In genomic region chr11:116850085-116850484, GRCm38 (mm10) we compare ENCODE assay signal across 9 mouse cellular contexts. TPM values are rescaled to one million over a fixed set of nuclear protein-coding genes. Genes with fewer than 3 reads are reported as not detected.
DNase-seq lines count a peak whose midpoint lies in the region; ATAC-seq and TF ChIP-seq lines count a peak whose summit lies in the region.
"Had no signal": no experiment of that assay in that cellular context is flagged by ENCODE, and none has a peak within 500 bp of the region (broad histone marks: within the 10 kb centered on the region; RNA-seq: fewer than 3 reads in every experiment).

No protein-coding gene starts in this region.

- no peaks in the 10 kb centered on the region for H3K27me3 ChIP-seq in heart, embryonic 14.5 days (ENCODE audit: control insufficient read depth, insufficient read depth, low read length)
- H3K27me3 ChIP-seq in G1E (ENCODE audit: insufficient read depth, low read length), result no peaks in the 10 kb centered on the region
- no peaks in the 10 kb centered on the region for H3K27me3 ChIP-seq in hindbrain, embryonic 15.5 days
- no peaks in the 10 kb centered on the region for H3K27me3 ChIP-seq in midbrain, embryonic 12.5 days

- H3K36me3 ChIP-seq in heart, embryonic 14.5 days (ENCODE audit: control insufficient read depth, insufficient read depth, low read length), result peaks cover 59% of the 10 kb centered on the region
- H3K36me3 ChIP-seq in G1E (replicated peaks), result peaks cover 58% of the 10 kb centered on the region
- peaks cover 28% of the 10 kb centered on the region for H3K36me3 ChIP-seq in hindbrain, embryonic 15.5 days
- peaks cover 31% of the 10 kb centered on the region for H3K36me3 ChIP-seq in midbrain, embryonic 12.5 days

- H3K27ac ChIP-seq in heart, embryonic 14.5 days (replicated peaks in 1 of 2; ENCODE audit: control insufficient read depth in 1 of 2, insufficient read depth in 1 of 2, low read depth in 2 of 2, low read length in 2 of 2), result no peak overlapping the region
- H3K27ac ChIP-seq in hindbrain, embryonic 15.5 days (replicated peaks), result no peak overlapping the region
- no peak overlapping the region for H3K27ac ChIP-seq in midbrain, embryonic 12.5 days (replicated peaks)

- peak overlapping the region; percentile 99; the same call in 1 of the 2 replicates for H3K9ac ChIP-seq in heart, embryonic 14.5 days (ENCODE audit: low read length)
- H3K9ac ChIP-seq in hindbrain, embryonic 15.5 days, result no peak overlapping the region
- H3K9ac ChIP-seq in midbrain, embryonic 12.5 days (replicated peaks), result 0 out of 2 replicates have a peak overlapping the region, but pooled peaks have one; percentile 24

- H3K4me1 ChIP-seq in heart, embryonic 14.5 days (ENCODE audit: control insufficient read depth in 2 of 2, insufficient read depth in 2 of 2, low read length in 2 of 2), result peaks cover 0 to 20% of the 10 kb centered on the region in 2 experiments; a peak in 2 of 4 replicates
- H3K4me1 ChIP-seq in G1E (ENCODE audit: insufficient read depth, low read depth, low read length), result peaks cover 43% of the 10 kb centered on the region
- H3K4me1 ChIP-seq in hindbrain, embryonic 15.5 days (replicated peaks), result peaks cover 37% of the 10 kb centered on the region
- H3K4me1 ChIP-seq in midbrain, embryonic 12.5 days, result peaks cover 30% of the 10 kb centered on the region

- H3K9me3 ChIP-seq in heart, embryonic 14.5 days (ENCODE audit: control insufficient read depth, low read length), result no peaks in the 10 kb centered on the region
- H3K9me3 ChIP-seq in G1E (replicated peaks), result no peaks in the 10 kb centered on the region
- no peaks in the 10 kb centered on the region for H3K9me3 ChIP-seq in hindbrain, embryonic 15.5 days
- no peaks in the 10 kb centered on the region for H3K9me3 ChIP-seq in midbrain, embryonic 12.5 days

- 52% methylated on average over 4 of the region's 4 CpGs for WGBS in heart, embryonic 14.5 days
- 52% methylated on average over 4 of the region's 4 CpGs for WGBS in hindbrain, embryonic 15.5 days
- 69% methylated on average over 4 of the region's 4 CpGs for WGBS in midbrain, embryonic 12.5 days

- no peak for DNase-seq in heart, adult 18-20 months
- no peak for DNase-seq in G1E (ENCODE audit: low spot score)
- no peak for DNase-seq in thymus, postnatal 10 days (ENCODE audit: low spot score in 2 of 2)
- no peak for DNase-seq in urinary bladder, postnatal 14 days (ENCODE audit: low spot score)
- no peak for DNase-seq in gastrocnemius, postnatal 4 days (ENCODE audit: low spot score in 2 of 2)
- DNase-seq: right cerebral cortex, postnatal 25 days had no signal

- peak overlapping the region in 1 of 2 experiments; percentile 98; a peak in 2 of 4 replicates for H3K4me3 ChIP-seq in heart, embryonic 14.5 days (ENCODE audit: control insufficient read depth in 1 of 2, insufficient read depth in 1 of 2, low read depth in 1 of 2, low read length in 2 of 2)
- H3K4me3 ChIP-seq in G1E (ENCODE audit: low read depth, low read length), result peak overlapping the region; percentile 99
- 0 out of 2 replicates have a peak overlapping the region, but pooled peaks have one; percentile 11 for H3K4me3 ChIP-seq in hindbrain, embryonic 15.5 days
- peak overlapping the region; percentile 21; the same call in 1 of the 2 replicates for H3K4me3 ChIP-seq in midbrain, embryonic 12.5 days

- peak overlapping the region; percentile 70 for H3K4me2 ChIP-seq in heart, embryonic 14.5 days (ENCODE audit: low read length)
- H3K4me2 ChIP-seq in hindbrain, embryonic 15.5 days, result peak overlapping the region; percentile 70
- peak overlapping the region; percentile 84 for H3K4me2 ChIP-seq in midbrain, embryonic 12.5 days (replicated peaks)

- no peak for ATAC-seq in heart, embryonic 14.5 days (ENCODE audit: insufficient number of reproducible peaks, insufficient read depth, low FRiP score, low read depth)
- no peak for ATAC-seq in G1E (ENCODE audit: extremely low read depth, insufficient number of reproducible peaks, low FRiP score, poor library complexity, severe bottlenecking)
- ATAC-seq in hindbrain, embryonic 15.5 days (ENCODE audit: low FRiP score, low read depth), result no peak
- no peak for ATAC-seq in midbrain, embryonic 12.5 days (ENCODE audit: low FRiP score, low read depth)

- no peak for TF ChIP-seq CTCF in G1E (IDR thresholded peaks at IDR 0.05; ENCODE audit: low read depth, low read length)

RNA-seq across cellular contexts. Expression of gene Mfsd11, which starts 2.2 kb away (rescaled TPM):
- 31.9 and 39.7 TPM in 2 replicates for polyA plus RNA-seq in heart, embryonic 14.5 days (2014; fragmentation: Nextera tagmentation; extraction: Ambion mirVana)
- total RNA-seq in heart, adult 18-20 months (2021), result 10 to 100 TPM; 30.7 to 33.7 TPM
- 15.1 and 22.0 TPM in 2 replicates for total RNA-seq in G1E (2014; fragmentation: Nextera tagmentation)
- 45.9 and 55.1 TPM in 2 replicates for total RNA-seq in G1E (2017)
- polyA plus RNA-seq in G1E (2012), result 3.8 and 6.6 TPM in 2 replicates
- 52.6 and 56.3 TPM in 2 replicates for polyA plus RNA-seq in hindbrain, embryonic 15.5 days (2015; fragmentation: Nextera tagmentation; extraction: Ambion mirVana)
- polyA plus RNA-seq in midbrain, embryonic 12.5 days (2016; fragmentation: Nextera tagmentation; extraction: Ambion mirVana), result 38.9 and 46.3 TPM in 2 replicates
- total RNA-seq in gastrocnemius, postnatal 4 days (2021), result 10 to 100 TPM; 42.8 to 43.1 TPM

RNA-seq across cellular contexts. Expression of gene Srsf2, which starts 2.8 kb away (rescaled TPM):
- polyA plus RNA-seq in heart, embryonic 14.5 days (2014; fragmentation: Nextera tagmentation; extraction: Ambion mirVana), result 566 and 569 TPM in 2 replicates
- total RNA-seq in heart, adult 18-20 months (2021), result 100 to 1,000 TPM in 1 of 2 experiments, 10 to 100 TPM in 1; 89.2 to 109 TPM
- total RNA-seq in G1E (2014; fragmentation: Nextera tagmentation), result 786 and 910 TPM in 2 replicates
- 484 and 801 TPM in 2 replicates for total RNA-seq in G1E (2017)
- 1,600 and 2,011 TPM in 2 replicates for polyA plus RNA-seq in G1E (2012)
- 535 and 549 TPM in 2 replicates for polyA plus RNA-seq in hindbrain, embryonic 15.5 days (2015; fragmentation: Nextera tagmentation; extraction: Ambion mirVana)
- 848 and 913 TPM in 2 replicates for polyA plus RNA-seq in midbrain, embryonic 12.5 days (2016; fragmentation: Nextera tagmentation; extraction: Ambion mirVana)
- 100 to 1,000 TPM; 181 to 207 TPM for total RNA-seq in gastrocnemius, postnatal 4 days (2021)

RNA-seq across cellular contexts. Expression of gene Jmjd6, which starts 6.8 kb away (rescaled TPM):
- 59.0 and 63.7 TPM in 2 replicates for polyA plus RNA-seq in heart, embryonic 14.5 days (2014; fragmentation: Nextera tagmentation; extraction: Ambion mirVana)
- total RNA-seq in heart, adult 18-20 months (2021), result 10 to 100 TPM; 37.5 to 42.3 TPM
- total RNA-seq in G1E (2014; fragmentation: Nextera tagmentation) (82.7 and 85.3 TPM in 2 replicates), G1E (2017) (126 and 148 TPM in 2 replicates)
- polyA plus RNA-seq in G1E (2012), result 39.1 and 48.4 TPM in 2 replicates
- polyA plus RNA-seq in hindbrain, embryonic 15.5 days (2015; fragmentation: Nextera tagmentation; extraction: Ambion mirVana), result 70.2 and 72.4 TPM in 2 replicates
- polyA plus RNA-seq in midbrain, embryonic 12.5 days (2016; fragmentation: Nextera tagmentation; extraction: Ambion mirVana), result 92.8 and 95.2 TPM in 2 replicates
- total RNA-seq in gastrocnemius, postnatal 4 days (2021), result 10 to 100 TPM; 35.6 to 39.7 TPM

RNA-seq across cellular contexts. Expression of gene Mettl23, which starts 7.0 kb away (rescaled TPM):
- 70.9 and 79.2 TPM in 2 replicates for polyA plus RNA-seq in heart, embryonic 14.5 days (2014; fragmentation: Nextera tagmentation; extraction: Ambion mirVana)
- 10 to 100 TPM; 38.3 to 46.4 TPM for total RNA-seq in heart, adult 18-20 months (2021)
- 40.3 and 45.4 TPM in 2 replicates for total RNA-seq in G1E (2014; fragmentation: Nextera tagmentation)
- total RNA-seq in G1E (2017), result 35.8 and 43.1 TPM in 2 replicates
- polyA plus RNA-seq in G1E (2012), result 49.1 and 60.6 TPM in 2 replicates
- 62.1 and 65.0 TPM in 2 replicates for polyA plus RNA-seq in hindbrain, embryonic 15.5 days (2015; fragmentation: Nextera tagmentation; extraction: Ambion mirVana)
- polyA plus RNA-seq in midbrain, embryonic 12.5 days (2016; fragmentation: Nextera tagmentation; extraction: Ambion mirVana), result 71.3 and 72.3 TPM in 2 replicates
- 10 to 100 TPM; 23.7 to 26.6 TPM for total RNA-seq in gastrocnemius, postnatal 4 days (2021)

RNA-seq across cellular contexts. Expression of gene Mxra7, which starts 22.2 kb away (rescaled TPM):
- 15.0 and 16.7 TPM in 2 replicates for polyA plus RNA-seq in heart, embryonic 14.5 days (2014; fragmentation: Nextera tagmentation; extraction: Ambion mirVana)
- total RNA-seq in heart, adult 18-20 months (2021), result 10 to 100 TPM; 14.8 to 18.7 TPM
- total RNA-seq in G1E (2014; fragmentation: Nextera tagmentation), result not detected in 2 replicates
- total RNA-seq in G1E (2017), result 0.06 TPM in 1 of 2 replicates, not detected in the other
- not detected in 2 replicates for polyA plus RNA-seq in G1E (2012)
- polyA plus RNA-seq in hindbrain, embryonic 15.5 days (2015; fragmentation: Nextera tagmentation; extraction: Ambion mirVana), result 41.5 and 42.8 TPM in 2 replicates
- polyA plus RNA-seq in midbrain, embryonic 12.5 days (2016; fragmentation: Nextera tagmentation; extraction: Ambion mirVana), result 44.2 and 45.2 TPM in 2 replicates
- total RNA-seq in gastrocnemius, postnatal 4 days (2021), result 10 to 100 TPM; 54.5 to 65.3 TPM
